Comparison of ENCODE assay signal across 8 mouse cellular contexts in the genomic region with DNA sequence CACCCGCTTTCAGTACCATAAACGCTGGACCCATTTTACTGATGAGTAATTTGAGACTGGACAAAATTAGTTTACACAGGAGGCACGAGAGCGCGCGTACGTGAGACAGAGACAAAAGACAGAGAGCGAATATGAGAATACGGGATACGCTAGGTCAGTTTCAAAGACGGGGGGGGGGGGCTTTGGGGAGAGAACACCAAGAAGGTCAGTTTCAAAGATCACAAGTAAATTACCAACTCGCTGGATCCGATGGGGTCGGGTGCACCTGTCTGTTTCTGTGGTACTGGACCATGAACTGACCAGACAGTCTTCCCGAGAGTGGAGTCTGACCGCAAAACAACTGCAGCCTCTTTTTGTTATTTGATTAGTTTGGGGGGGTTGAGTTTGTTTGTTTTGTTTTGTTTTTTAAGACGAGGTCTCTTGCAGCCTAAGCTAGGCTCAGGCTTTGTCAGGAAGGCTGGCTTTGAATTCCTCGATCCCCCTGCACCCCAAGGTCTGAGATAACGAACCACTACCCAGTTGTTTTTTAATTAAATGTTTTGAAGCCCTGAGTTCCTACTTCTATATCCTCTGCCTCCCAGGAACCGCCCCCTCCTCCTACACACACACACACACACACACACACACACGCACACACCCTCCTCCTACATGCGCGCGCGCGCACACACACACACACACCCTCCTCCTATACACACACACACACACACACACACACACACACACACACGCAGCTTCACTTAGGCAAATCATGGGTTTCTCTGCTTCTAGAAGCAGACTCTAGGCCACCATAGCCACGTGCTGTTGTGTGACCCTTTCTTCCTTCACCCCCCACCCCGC. TPM values are rescaled to one million over a fixed set of nuclear protein-coding genes. Genes with fewer than 3 reads are reported as not detected.
A peak's percentile ranks its signal among the peaks of the same experiment; 100 is the strongest.
DNase-seq lines count a peak whose midpoint lies in the region; ATAC-seq and TF ChIP-seq lines count a peak whose summit lies in the region.

No protein-coding gene starts in this region.

- peak; percentile 43 for TF ChIP-seq POLR2A in myocyte (IDR thresholded peaks at IDR 0.05; ENCODE audit: insufficient read length, low read depth)
- TF ChIP-seq POLR2A in testis, adult 2 months (IDR thresholded peaks at IDR 0.05; ENCODE audit: control insufficient read depth, low read depth, low read length) = peak; percentile 42; the same call in 1 of the 2 replicates

- peaks cover 56% of the 10 kb centered on the region for H3K4me1 ChIP-seq in intestine, embryonic 16.5 days (ENCODE audit: control insufficient read depth, insufficient read depth, low read length)
- H3K4me1 ChIP-seq in liver, embryonic 13.5 days (replicated peaks) = peaks cover 78% of the 10 kb centered on the region
- H3K4me1 ChIP-seq in testis, adult 2 months (ENCODE audit: control insufficient read depth, insufficient read depth, low read length) = peaks cover 19% of the 10 kb centered on the region

- no peaks in the 10 kb centered on the region for H3K27me3 ChIP-seq in intestine, embryonic 16.5 days (replicated peaks; ENCODE audit: control insufficient read depth, insufficient read depth, low read length)
- H3K27me3 ChIP-seq in liver, embryonic 13.5 days = no peaks in the 10 kb centered on the region
- no peaks in the 10 kb centered on the region for H3K27me3 ChIP-seq in myocyte (ENCODE audit: control insufficient read depth, insufficient read depth, insufficient read length)
- H3K27me3 ChIP-seq in testis, adult 2 months (ENCODE audit: control insufficient read depth, insufficient read depth, low read length) = no peaks in the 10 kb centered on the region

- peak; percentile 76 to 82 for DNase-seq in right cerebral cortex, postnatal 10 days (ENCODE audit: low spot score in 2 of 2)
- no peak for DNase-seq in right cerebral cortex, adult 18-20 months
- peak; percentile 71 for DNase-seq in cerebellum, adult 9-10 months
- peak; percentile 56 for DNase-seq in gastrocnemius, postnatal 25 days
- DNase-seq in liver, embryonic 13.5 days = peak; percentile 38

- peak overlapping the region; percentile 92 for H3ac ChIP-seq in myocyte (ENCODE audit: control insufficient read depth, insufficient read length)

- H3K4me3 ChIP-seq in intestine, embryonic 16.5 days (ENCODE audit: low read length) = peak overlapping the region; percentile 58
- peak overlapping the region; percentile 70 for H3K4me3 ChIP-seq in liver, embryonic 13.5 days (replicated peaks)
- peak overlapping the region; percentile 50 for H3K4me3 ChIP-seq in myocyte
- peak overlapping the region; percentile 80 for H3K4me3 ChIP-seq in testis, adult 2 months (ENCODE audit: control insufficient read depth, low read depth, low read length)

- H3K79me2 ChIP-seq in myocyte (ENCODE audit: control insufficient read depth, insufficient read depth) = no peaks in the 10 kb centered on the region

- H3K9ac ChIP-seq in intestine, embryonic 16.5 days (ENCODE audit: low read depth, low read length) = peak overlapping the region; percentile 84
- peak overlapping the region; percentile 86 for H3K9ac ChIP-seq in liver, embryonic 13.5 days

- no peaks in the 10 kb centered on the region for H3K36me3 ChIP-seq in intestine, embryonic 16.5 days (ENCODE audit: control insufficient read depth, insufficient read depth, low read length)
- H3K36me3 ChIP-seq in liver, embryonic 13.5 days = no peaks in the 10 kb centered on the region
- no peaks in the 10 kb centered on the region for H3K36me3 ChIP-seq in myocyte (ENCODE audit: control insufficient read depth, insufficient read depth)
- H3K36me3 ChIP-seq in testis, adult 2 months (ENCODE audit: control insufficient read depth, insufficient read depth, low read length) = no peaks in the 10 kb centered on the region

- H3K4me2 ChIP-seq in intestine, embryonic 16.5 days (ENCODE audit: low read depth, low read length) = peak overlapping the region; percentile 91
- peak overlapping the region; percentile 99 for H3K4me2 ChIP-seq in liver, embryonic 13.5 days
- peak overlapping the region; percentile 94 for H3K4me2 ChIP-seq in myocyte (ENCODE audit: low read depth)

- WGBS in intestine, embryonic 16.5 days = 1% methylated on average over 29 of the region's 29 CpGs
- under 1% methylated on average over 23 of the region's 29 CpGs for WGBS in liver, embryonic 13.5 days (ENCODE audit: insufficient replicate concordance)

- no peaks in the 10 kb centered on the region for H3K9me3 ChIP-seq in intestine, embryonic 16.5 days (ENCODE audit: control insufficient read depth, low read length)
- no peaks in the 10 kb centered on the region for H3K9me3 ChIP-seq in liver, embryonic 13.5 days (replicated peaks)

- peak overlapping the region; percentile 100 for H3K27ac ChIP-seq in intestine, embryonic 16.5 days (ENCODE audit: low read length)
- H3K27ac ChIP-seq in liver, embryonic 13.5 days = peak overlapping the region; percentile 92
- H3K27ac ChIP-seq in testis, adult 2 months (ENCODE audit: control insufficient read depth, insufficient read depth, low read depth, low read length) = peak overlapping the region; percentile 88

- TF ChIP-seq CTCF in testis, adult 2 months (IDR thresholded peaks at IDR 0.05; ENCODE audit: control insufficient read depth, insufficient read depth, insufficient replicate concordance, low read depth, low read length) = no peak

- peak; percentile 34 for ATAC-seq in intestine, embryonic 16.5 days
- ATAC-seq in liver, embryonic 13.5 days (ENCODE audit: low read depth) = peak; percentile 60

TF ChIP-seq in myocyte, 11 proteins besides CTCF, POLR2A, EP300 and RAD21:
- TF ChIP-seq USF1 (IDR thresholded peaks at IDR 0.05; ENCODE audit: low read depth) (peak; percentile 17), MYOG (IDR thresholded peaks at IDR 0.05; ENCODE audit: control insufficient read depth in 1 of 3, insufficient read depth in 1 of 3, insufficient read length in 2 of 3, low read depth in 2 of 3) (peak in 2 of 3 experiments; percentile 49 to 72), MAX (IDR thresholded peaks at IDR 0.05; ENCODE audit: low read depth) (no peak), MYOD1 (IDR thresholded peaks at IDR 0.05; ENCODE audit: control insufficient read depth in 1 of 3, insufficient read length in 2 of 3, low read depth in 2 of 3) (peak in 2 of 3 experiments; percentile 74 to 81)

RNA-seq across cellular contexts. Expression of a gene that starts 15.0 kb away (rescaled TPM):
- total RNA-seq in gastrocnemius, postnatal 25 days (2021) = not detected
- polyA plus RNA-seq in intestine, embryonic 16.5 days (2015; fragmentation: Nextera tagmentation; extraction: Ambion mirVana) = not detected in 2 replicates
- not detected in 2 replicates for polyA plus RNA-seq in liver, embryonic 13.5 days (2015; fragmentation: Nextera tagmentation; extraction: Ambion mirVana)
- polyA plus RNA-seq in myocyte (2012; fragmentation: generic; extraction: Trizol) = not detected
- 140 and 142 TPM in 2 replicates for polyA plus RNA-seq in testis, adult 2 months (2012; rRNA removed)

RNA-seq across cellular contexts. Expression of a gene that starts 15.1 kb away (rescaled TPM):
- total RNA-seq in gastrocnemius, postnatal 25 days (2021) = not detected
- polyA plus RNA-seq in intestine, embryonic 16.5 days (2015; fragmentation: Nextera tagmentation; extraction: Ambion mirVana) = 0.46 and 0.88 TPM in 2 replicates
- polyA plus RNA-seq in liver, embryonic 13.5 days (2015; fragmentation: Nextera tagmentation; extraction: Ambion mirVana) = not detected in 2 replicates
- polyA plus RNA-seq in myocyte (2012; fragmentation: generic; extraction: Trizol) = not detected
- polyA plus RNA-seq in testis, adult 2 months (2012; rRNA removed) = 11.7 and 23.8 TPM in 2 replicates

Comparison
In these comparisons a context has a peak if more than half of its experiments do, and no peak if none do; other contexts are left out.
1. RNA of a gene that starts 15.0 kb away (polyA plus RNA-seq): 140 to 142 TPM in testis, adult 2 months; not detected in intestine, embryonic 16.5 days, not detected in liver, embryonic 13.5 days and not detected in myocyte (single experiment); every median in the first group is over 100 times any median in the second.
2. Peak in every context shown above with its lines, with median percentiles within 50 percentile points of each other: H3K27ac ChIP-seq, H3K4me2 ChIP-seq and H3K4me3 ChIP-seq.